Mouse (Mus musculus): ENCODE data around the gene Prkcd. TPM values are rescaled to one million over a fixed set of nuclear protein-coding genes. Genes with fewer than 3 reads are reported as not detected.

Gene Prkcd
- total and polyA plus RNA-seq, 2 experiments from 2014 or later = 14.9 to 19.3 TPM

DNA sequence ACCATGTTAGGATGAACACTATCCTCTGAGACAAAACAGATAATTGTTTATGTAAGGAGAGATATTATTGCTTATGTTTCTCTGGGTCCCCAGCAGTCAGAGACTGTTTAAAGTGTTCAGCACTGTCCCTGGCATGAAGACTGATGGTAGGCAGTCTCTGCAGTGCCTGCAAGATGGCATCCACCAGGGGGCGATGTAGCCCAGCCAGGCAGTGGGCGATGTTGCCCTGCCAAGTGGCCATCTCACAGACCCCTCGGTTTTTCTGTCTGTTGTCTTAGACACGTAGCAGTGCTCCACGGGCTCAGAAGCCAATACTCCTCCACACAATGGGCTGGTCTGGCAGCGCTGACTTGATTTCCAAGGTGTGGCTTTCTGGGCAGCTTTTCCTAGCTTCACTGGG, 34.6 kb downstream of the Prkcd start:
- Histone ChIP-seq H3K27me3 (ENCODE audit: control insufficient read depth, insufficient read depth, low read length) (no peaks in the 10 kb centered on the region), H3K27ac (ENCODE audit: low read depth) (no peak overlapping the region), H3K4me1 (ENCODE audit: control insufficient read depth, insufficient read depth) (peaks cover 31% of the 10 kb centered on the region), H3K9ac (replicated peaks; ENCODE audit: low read depth, low read length) (no peak overlapping the region), H3K36me3 (replicated peaks; ENCODE audit: control insufficient read depth, insufficient read depth, low read length) (no peaks in the 10 kb centered on the region; the same call in 1 of the 2 replicates), H3K4me2 (ENCODE audit: low read depth, low read length) (peak overlapping the region; percentile 29; the same call in 1 of the 2 replicates), H3K4me3 (ENCODE audit: low read depth, low read length) (no peak overlapping the region), H3K9me3 (replicated peaks; ENCODE audit: control insufficient read depth, low read length) (no peaks in the 10 kb centered on the region)
- TF ChIP-seq CTCF (IDR thresholded peaks at IDR 0.05; ENCODE audit: low read depth) (peak; percentile 95), EP300 (IDR thresholded peaks at IDR 0.05; ENCODE audit: low read depth) (no peak)
- WGBS = 7% methylated on average over 6 of the region's 6 CpGs
- peak; percentile 60 for DNase-seq (ENCODE audit: low spot score)
- ATAC-seq (ENCODE audit: insufficient read depth, low read depth) = peak; percentile 24; the same call in 1 of the 2 replicates

DNA sequence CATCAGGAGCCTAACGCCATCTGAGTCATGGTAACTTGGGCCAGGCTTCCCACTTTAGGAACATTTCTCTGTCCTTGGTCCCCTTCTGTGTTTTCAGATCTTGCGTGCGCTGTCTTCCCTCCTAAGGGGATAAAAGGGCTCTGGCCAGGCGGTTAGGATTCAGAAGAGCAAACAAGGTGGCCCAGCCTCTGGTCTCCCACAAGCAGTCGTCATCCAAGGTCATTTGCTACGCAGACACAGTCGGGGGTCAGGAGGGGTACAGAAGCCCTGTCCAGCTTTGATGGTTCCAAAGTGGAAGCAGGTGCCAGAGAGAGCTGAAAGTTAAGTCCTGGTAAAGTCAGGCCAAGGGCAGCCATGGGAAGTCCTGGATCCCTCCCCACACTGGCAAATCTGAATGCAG, 35.1 kb downstream of the Prkcd start:
- DNase-seq (ENCODE audit: low spot score) (no peak), ATAC-seq (ENCODE audit: insufficient read depth, low read depth) (no peak)
- Histone ChIP-seq H3K4me3 (ENCODE audit: low read depth, low read length) (no peak overlapping the region), H3K9me3 (replicated peaks; ENCODE audit: control insufficient read depth, low read length) (no peaks in the 10 kb centered on the region), H3K9ac (replicated peaks; ENCODE audit: low read depth, low read length) (no peak overlapping the region), H3K27me3 (ENCODE audit: control insufficient read depth, insufficient read depth, low read length) (no peaks in the 10 kb centered on the region), H3K4me1 (ENCODE audit: control insufficient read depth, insufficient read depth) (peaks cover 28% of the 10 kb centered on the region), H3K4me2 (ENCODE audit: low read depth, low read length) (no peak overlapping the region), H3K36me3 (replicated peaks; ENCODE audit: control insufficient read depth, insufficient read depth, low read length) (no peaks in the 10 kb centered on the region; the same call in 1 of the 2 replicates), H3K27ac (ENCODE audit: low read depth) (no peak overlapping the region)
- 73% methylated on average over 7 of the region's 7 CpGs for WGBS
- TF ChIP-seq CTCF (IDR thresholded peaks at IDR 0.05; ENCODE audit: low read depth) (no peak), EP300 (IDR thresholded peaks at IDR 0.05; ENCODE audit: low read depth) (no peak)

DNA sequence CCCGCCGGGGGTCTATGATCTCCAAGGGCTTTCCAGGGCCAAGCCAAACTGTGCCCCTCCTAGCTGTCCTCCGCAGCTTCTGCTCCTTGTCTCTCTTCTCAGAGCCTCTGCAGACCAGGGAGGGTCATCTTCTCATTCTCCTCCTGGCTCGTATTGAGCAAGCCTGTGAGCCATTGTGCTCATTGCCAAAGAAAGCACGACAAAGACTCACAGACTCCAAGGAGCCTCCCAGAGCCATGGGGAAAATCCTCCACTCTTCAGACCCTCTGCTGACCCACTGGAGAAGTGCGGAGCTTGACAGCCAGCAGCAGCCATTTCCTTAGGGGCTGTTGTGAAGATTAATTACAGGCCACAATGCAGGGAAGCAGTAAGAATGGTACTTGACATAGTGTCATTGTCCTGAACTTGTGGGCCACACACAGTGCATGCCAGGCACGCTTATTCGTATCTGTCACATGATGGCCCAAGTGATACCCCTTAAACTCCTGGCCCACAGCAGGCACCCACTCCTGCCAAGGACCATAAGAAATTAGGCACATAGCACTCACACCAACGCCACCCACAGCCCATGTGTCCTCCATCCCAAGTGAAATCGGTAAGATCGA, 35.9 kb downstream of the Prkcd start:
- 70% methylated on average over 11 of the region's 11 CpGs for WGBS
- Histone ChIP-seq H3K4me3 (ENCODE audit: low read depth, low read length) (no peak overlapping the region), H3K9ac (replicated peaks; ENCODE audit: low read depth, low read length) (no peak overlapping the region), H3K27ac (ENCODE audit: low read depth) (no peak overlapping the region), H3K4me1 (ENCODE audit: control insufficient read depth, insufficient read depth) (peaks cover 25% of the 10 kb centered on the region), H3K4me2 (ENCODE audit: low read depth, low read length) (no peak overlapping the region), H3K9me3 (replicated peaks; ENCODE audit: control insufficient read depth, low read length) (no peaks in the 10 kb centered on the region), H3K36me3 (replicated peaks; ENCODE audit: control insufficient read depth, insufficient read depth, low read length) (no peaks in the 10 kb centered on the region), H3K27me3 (ENCODE audit: control insufficient read depth, insufficient read depth, low read length) (no peaks in the 10 kb centered on the region)
- DNase-seq (ENCODE audit: low spot score) (no peak), ATAC-seq (ENCODE audit: insufficient read depth, low read depth) (no peak)
- TF ChIP-seq EP300 (IDR thresholded peaks at IDR 0.05; ENCODE audit: low read depth) = no peak
- TF ChIP-seq CTCF (IDR thresholded peaks at IDR 0.05; ENCODE audit: low read depth) = no peak

DNA sequence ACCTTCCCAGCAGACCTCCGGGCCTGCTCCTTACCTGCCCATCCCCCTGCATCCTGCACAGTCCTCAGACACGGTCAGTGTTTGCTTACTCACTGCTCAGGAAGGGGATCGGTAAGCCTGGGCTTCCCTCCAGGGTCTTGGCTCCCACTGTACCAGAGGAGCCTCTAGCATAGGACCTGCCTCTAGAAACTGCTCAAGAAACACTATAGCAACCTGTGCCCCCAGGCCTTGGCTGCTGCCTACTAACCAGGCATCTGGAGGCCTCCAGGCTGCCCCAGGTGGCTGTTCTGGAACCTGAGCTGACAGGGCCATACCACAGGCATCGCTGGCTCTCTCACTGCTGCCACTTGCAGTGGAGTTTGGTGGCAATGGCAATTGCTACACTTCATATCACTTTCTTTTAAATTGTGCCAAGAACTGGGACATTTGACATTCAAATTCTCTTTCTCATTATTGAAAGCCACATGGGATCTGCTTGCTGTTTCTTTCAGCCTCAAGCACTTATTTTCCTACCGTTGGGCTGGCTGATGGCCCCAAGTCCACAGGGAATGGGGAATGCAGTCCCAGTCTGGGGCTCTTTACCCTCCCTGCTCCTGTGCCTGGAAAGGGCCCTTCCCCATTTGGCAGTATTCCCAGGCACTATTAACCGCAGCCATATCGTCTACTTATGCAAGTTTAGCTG, 39.1 kb downstream of the Prkcd start:
- H3K9me3 ChIP-seq (replicated peaks; ENCODE audit: control insufficient read depth, low read length) = no peaks in the 10 kb centered on the region
- no peak for DNase-seq (ENCODE audit: low spot score)
- peak overlapping the region; percentile 25; the same call in 1 of the 2 replicates for H3K27ac ChIP-seq (ENCODE audit: low read depth)
- H3K27me3 ChIP-seq (ENCODE audit: control insufficient read depth, insufficient read depth, low read length) = no peaks in the 10 kb centered on the region
- peaks cover 12% of the 10 kb centered on the region; the same call in 1 of the 2 replicates for H3K4me1 ChIP-seq (ENCODE audit: control insufficient read depth, insufficient read depth)
- H3K9ac ChIP-seq (replicated peaks; ENCODE audit: low read depth, low read length) = no peak overlapping the region
- ATAC-seq (ENCODE audit: insufficient read depth, low read depth) = no peak
- H3K4me2 ChIP-seq (ENCODE audit: low read depth, low read length) = no peak overlapping the region
- H3K36me3 ChIP-seq (replicated peaks; ENCODE audit: control insufficient read depth, insufficient read depth, low read length) = no peaks in the 10 kb centered on the region
- H3K4me3 ChIP-seq (ENCODE audit: low read depth, low read length) = no peak overlapping the region
- WGBS = 24% methylated on average over 7 of the region's 7 CpGs
- TF ChIP-seq EP300 (IDR thresholded peaks at IDR 0.05; ENCODE audit: low read depth) = no peak
- no peak for TF ChIP-seq CTCF (IDR thresholded peaks at IDR 0.05; ENCODE audit: low read depth)

DNA sequence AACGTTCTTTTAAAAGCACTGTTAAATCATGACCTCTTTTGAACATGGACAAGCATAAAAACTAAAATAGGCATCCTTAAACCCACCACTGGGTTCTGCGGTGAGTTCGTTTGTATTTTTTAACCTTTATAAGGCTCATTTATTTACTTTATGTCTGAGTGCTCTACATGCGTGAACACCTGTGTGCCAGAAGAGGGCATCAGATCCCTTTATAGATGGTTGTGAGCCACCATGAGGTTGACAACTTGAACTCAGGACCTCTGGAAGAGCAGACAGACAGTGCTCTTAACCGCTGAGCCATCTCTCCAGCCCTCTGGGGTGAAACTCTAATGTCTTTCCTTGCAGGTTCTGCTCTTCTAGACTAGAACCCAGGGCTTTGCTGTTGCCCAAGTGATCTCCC, 40.7 kb downstream of the Prkcd start:
- TF ChIP-seq CTCF (IDR thresholded peaks at IDR 0.05; ENCODE audit: low read depth) = no peak
- Histone ChIP-seq H3K4me2 (ENCODE audit: low read depth, low read length) (no peak overlapping the region), H3K4me1 (ENCODE audit: control insufficient read depth, insufficient read depth) (peaks cover 12% of the 10 kb centered on the region; the same call in 1 of the 2 replicates), H3K4me3 (ENCODE audit: low read depth, low read length) (no peak overlapping the region), H3K36me3 (replicated peaks; ENCODE audit: control insufficient read depth, insufficient read depth, low read length) (no peaks in the 10 kb centered on the region), H3K9me3 (replicated peaks; ENCODE audit: control insufficient read depth, low read length) (no peaks in the 10 kb centered on the region), H3K9ac (replicated peaks; ENCODE audit: low read depth, low read length) (0 out of 2 replicates have a peak overlapping the region, but pooled peaks have one; percentile 33), H3K27me3 (ENCODE audit: control insufficient read depth, insufficient read depth, low read length) (no peaks in the 10 kb centered on the region), H3K27ac (ENCODE audit: low read depth) (no peak overlapping the region)
- 73% methylated on average over 5 of the region's 5 CpGs for WGBS
- no peak for ATAC-seq (ENCODE audit: insufficient read depth, low read depth)
- DNase-seq (ENCODE audit: low spot score) = no peak

Measured in heart, postnatal 0 days (tissue).